Mouse (Mus musculus): Measurements from ENCODE around the gene Sdk1. TPM values are rescaled to one million over a fixed set of nuclear protein-coding genes. Genes with fewer than 3 reads are reported as not detected.

Sdk1 gene
- total and polyA plus RNA-seq, 3 experiments, result not detected

DNA sequence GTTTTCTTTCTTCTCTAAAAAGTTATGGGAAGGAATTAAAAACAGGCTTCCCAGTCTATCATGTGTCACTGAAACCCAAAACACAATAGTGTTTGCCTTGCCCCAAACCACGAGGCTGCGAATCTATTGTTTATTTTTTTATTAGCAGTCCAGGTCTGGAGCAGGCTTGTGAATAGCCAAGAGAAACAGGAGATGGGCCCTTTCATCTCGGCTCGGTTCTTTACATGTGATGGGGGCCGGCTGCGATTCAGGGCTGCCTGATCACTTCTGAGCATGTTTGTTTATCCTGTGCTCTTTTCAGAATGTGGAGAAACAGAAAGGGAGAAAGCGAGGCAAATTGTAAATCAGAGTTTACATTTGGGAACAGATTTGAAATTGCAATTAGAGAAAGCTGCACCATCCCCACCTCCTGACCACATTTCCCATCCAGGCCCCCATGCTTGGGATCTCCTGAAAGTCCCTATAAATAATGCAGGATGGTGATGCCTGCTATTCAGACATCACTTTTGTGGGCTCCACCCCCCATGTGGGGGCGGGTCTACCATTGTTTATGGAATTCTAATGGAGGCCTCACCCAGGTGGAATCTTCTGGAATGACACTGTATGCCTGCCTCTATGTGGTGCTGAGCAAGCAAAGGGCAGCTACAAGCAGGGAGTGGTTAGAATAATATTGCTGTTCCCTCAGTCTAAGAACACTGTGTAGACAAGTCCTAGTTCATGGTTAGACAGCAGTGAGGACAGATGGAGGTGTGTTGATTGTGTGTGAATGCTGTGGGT, 301.8 kb downstream of the Sdk1 start:
- no peak for DNase-seq (ENCODE audit: low read depth, low spot score)
- Histone ChIP-seq H3K9ac (ENCODE audit: control insufficient read depth, low read depth, low read length, poor library complexity, severe bottlenecking) (no peak overlapping the region), H3K9me3 (replicated peaks; ENCODE audit: insufficient read depth, low read length) (no peaks in the 10 kb centered on the region), H3K79me2 (ENCODE audit: control insufficient read depth, insufficient read depth, low read length, poor library complexity) (no peaks in the 10 kb centered on the region), H3K4me3 (ENCODE audit: control insufficient read depth in 1 of 2, insufficient read depth in 1 of 2, low read depth in 2 of 2, low read length in 2 of 2) (no peak overlapping the region), H3K27me3 (ENCODE audit: control insufficient read depth in 1 of 2, insufficient read depth in 2 of 2, low read length in 2 of 2) (no peaks in the 10 kb centered on the region), H3K36me3 (ENCODE audit: control insufficient read depth in 1 of 2, insufficient read depth in 2 of 2, low read length in 2 of 2) (no peaks in the 10 kb centered on the region), H3K4me1 (ENCODE audit: control insufficient read depth in 1 of 2, insufficient read depth in 2 of 2, low read length in 2 of 2) (no peaks in the 10 kb centered on the region), H3K27ac (ENCODE audit: control insufficient read depth, low read depth, low read length) (no peak overlapping the region)
- no peak for TF ChIP-seq HCFC1 (IDR thresholded peaks at IDR 0.05; ENCODE audit: low read depth, low read length)
- no peak for TF ChIP-seq ETS1 (IDR thresholded peaks at IDR 0.05; ENCODE audit: low read depth, low read length)
- no peak for TF ChIP-seq RAD21 (IDR thresholded peaks at IDR 0.05; ENCODE audit: low read depth, low read length)
- TF ChIP-seq CHD2 (IDR thresholded peaks at IDR 0.05; ENCODE audit: low read length), result no peak
- TF ChIP-seq SMC3 (IDR thresholded peaks at IDR 0.05; ENCODE audit: low read depth, low read length), result no peak
- no peak for TF ChIP-seq POLR2AphosphoS5 (IDR thresholded peaks at IDR 0.05; ENCODE audit: borderline replicate concordance, low read depth, low read length)
- no peak for TF ChIP-seq MYB (IDR thresholded peaks at IDR 0.05; ENCODE audit: low read depth, low read length)
- TF ChIP-seq BHLHE40 (IDR thresholded peaks at IDR 0.05; ENCODE audit: borderline replicate concordance, low read depth, low read length), result no peak
- TF ChIP-seq CHD1 (IDR thresholded peaks at IDR 0.05; ENCODE audit: low read depth, low read length), result no peak

DNA sequence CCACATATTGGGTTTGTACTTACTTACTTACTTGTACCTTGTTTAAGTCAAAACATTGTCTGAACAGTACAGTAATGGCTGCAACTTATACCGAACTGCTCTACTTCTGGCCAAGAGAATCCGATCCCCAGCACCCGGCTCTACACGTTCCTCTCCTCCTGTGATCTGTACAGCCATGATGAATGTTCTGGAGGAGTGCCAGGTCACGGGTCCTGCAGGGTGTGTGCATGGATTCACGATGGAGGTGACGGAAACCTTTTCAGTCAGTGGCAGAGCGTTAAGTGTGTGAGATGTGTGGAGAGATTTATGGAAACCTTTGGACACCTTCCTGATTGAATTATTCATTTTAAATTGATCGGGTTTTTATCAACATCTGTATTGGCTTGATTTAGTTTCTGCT, 312.2 kb downstream of the Sdk1 start:
- no peak overlapping the region for H3K4me3 ChIP-seq (ENCODE audit: control insufficient read depth in 1 of 2, insufficient read depth in 1 of 2, low read depth in 2 of 2, low read length in 2 of 2)
- H3K27me3 ChIP-seq (ENCODE audit: control insufficient read depth in 1 of 2, insufficient read depth in 2 of 2, low read length in 2 of 2), result no peaks in the 10 kb centered on the region; a peak in 1 of 4 replicates
- H3K79me2 ChIP-seq (ENCODE audit: control insufficient read depth, insufficient read depth, low read length, poor library complexity), result no peaks in the 10 kb centered on the region
- TF ChIP-seq ZC3H11A (IDR thresholded peaks at IDR 0.05; ENCODE audit: low read depth, low read length) (no peak), TCF12 (IDR thresholded peaks at IDR 0.05; ENCODE audit: low read depth, low read length) (no peak), E2F4 (IDR thresholded peaks at IDR 0.05; ENCODE audit: borderline replicate concordance, low read depth, low read length) (no peak), MYC (IDR thresholded peaks at IDR 0.05; ENCODE audit: low read depth, low read length) (no peak), HCFC1 (IDR thresholded peaks at IDR 0.05; ENCODE audit: low read depth, low read length) (no peak), BHLHE40 (IDR thresholded peaks at IDR 0.05; ENCODE audit: borderline replicate concordance, low read depth, low read length) (no peak), TAL1 (IDR thresholded peaks at IDR 0.05; ENCODE audit: low read length) (no peak), NELFE (IDR thresholded peaks at IDR 0.05; ENCODE audit: low read depth, low read length) (no peak), ZNF384 (IDR thresholded peaks at IDR 0.05; ENCODE audit: low read depth, low read length) (no peak), SIN3A (IDR thresholded peaks at IDR 0.05; ENCODE audit: low read length) (no peak), USF1 (IDR thresholded peaks at IDR 0.05; ENCODE audit: low read depth, low read length) (no peak), RAD21 (IDR thresholded peaks at IDR 0.05; ENCODE audit: low read depth, low read length) (no peak), TBP (IDR thresholded peaks at IDR 0.05; ENCODE audit: low read depth, low read length) (no peak), MAZ (IDR thresholded peaks at IDR 0.05; ENCODE audit: low read depth, low read length) (no peak), CTCF (IDR thresholded peaks at IDR 0.05 in 2 of 3, conservative IDR thresholded peaks at IDR 0.05 in 1 of 3; ENCODE audit: control insufficient read depth in 1 of 3, insufficient read depth in 1 of 3, low read depth in 2 of 3, low read length in 3 of 3, poor library complexity in 1 of 3, severe bottlenecking in 1 of 3) (no peak)
- no peaks in the 10 kb centered on the region for H3K36me3 ChIP-seq (ENCODE audit: control insufficient read depth in 1 of 2, insufficient read depth in 2 of 2, low read length in 2 of 2)
- no peak for DNase-seq (ENCODE audit: low read depth, low spot score)
- no peak overlapping the region for H3K27ac ChIP-seq (ENCODE audit: control insufficient read depth, low read depth, low read length)
- H3K4me1 ChIP-seq (ENCODE audit: control insufficient read depth in 1 of 2, insufficient read depth in 2 of 2, low read length in 2 of 2), result no peaks in the 10 kb centered on the region
- no peaks in the 10 kb centered on the region for H3K9me3 ChIP-seq (replicated peaks; ENCODE audit: insufficient read depth, low read length)
- H3K9ac ChIP-seq (ENCODE audit: control insufficient read depth, low read depth, low read length, poor library complexity, severe bottlenecking), result no peak overlapping the region

Data from MEL (cell line).